Mouse (Mus musculus): Measurements from ENCODE around the gene Kcnn1.

Kcnn1 gene

GRCm38 (mm10) chr8:70843214-70843773 is 19.8 kb downstream of the Kcnn1 start:
- TF ChIP-seq GATA4 (IDR thresholded peaks at IDR 0.05; ENCODE audit: insufficient replicate concordance, low read length), result no peak

- no peak for TF ChIP-seq GATA4 (IDR thresholded peaks at IDR 0.05; ENCODE audit: insufficient replicate concordance, low read length)
Measured at GRCm38 (mm10) chr8:70842484-70842883, 20.6 kb downstream of the Kcnn1 start.

DNA sequence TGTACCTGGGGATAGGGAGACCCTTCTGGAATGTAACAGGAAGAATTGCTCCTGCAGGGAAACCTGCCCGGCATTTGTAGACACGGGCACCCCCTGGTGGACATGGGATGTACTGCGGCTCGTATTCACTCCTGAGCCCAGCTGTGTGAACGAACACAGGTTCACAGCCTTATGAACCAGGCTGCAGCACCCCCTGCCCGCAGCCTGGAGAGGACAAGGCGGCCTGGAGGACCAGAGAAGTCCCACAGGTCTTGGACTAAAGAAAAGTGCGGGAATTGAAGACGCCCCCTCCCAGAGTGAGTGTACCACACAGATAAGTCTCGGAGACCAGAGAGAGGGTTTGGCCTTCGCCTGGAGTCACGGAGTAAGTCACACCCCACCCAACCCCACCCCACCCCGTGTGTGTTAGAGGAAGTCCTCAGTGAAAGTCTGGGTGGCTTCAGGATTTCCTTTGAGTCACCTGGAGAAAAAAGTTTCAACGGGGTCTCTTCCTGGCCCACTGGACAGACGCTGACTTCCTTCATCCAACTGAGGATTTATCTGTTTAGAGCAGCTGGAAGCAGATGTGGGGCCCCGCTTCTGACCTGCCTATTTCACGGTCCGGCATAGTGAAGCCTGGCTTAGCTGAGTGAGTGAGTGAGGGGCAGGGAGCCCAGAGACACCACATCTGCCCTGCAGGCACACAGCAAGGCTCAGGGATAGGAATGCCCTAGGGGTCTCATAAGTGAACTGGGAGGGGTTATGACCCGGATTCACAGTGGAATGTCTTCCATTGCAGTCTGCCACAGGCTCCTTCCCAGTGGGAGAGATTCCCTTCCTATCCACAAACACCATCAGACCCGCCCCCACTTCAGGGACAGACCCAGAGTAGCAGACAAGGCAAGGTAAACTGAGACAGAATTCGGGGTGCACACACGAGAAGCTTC is 21.6 kb downstream of the Kcnn1 start:
- TF ChIP-seq GATA4 (IDR thresholded peaks at IDR 0.05; ENCODE audit: insufficient replicate concordance, low read length), result no peak

DNA sequence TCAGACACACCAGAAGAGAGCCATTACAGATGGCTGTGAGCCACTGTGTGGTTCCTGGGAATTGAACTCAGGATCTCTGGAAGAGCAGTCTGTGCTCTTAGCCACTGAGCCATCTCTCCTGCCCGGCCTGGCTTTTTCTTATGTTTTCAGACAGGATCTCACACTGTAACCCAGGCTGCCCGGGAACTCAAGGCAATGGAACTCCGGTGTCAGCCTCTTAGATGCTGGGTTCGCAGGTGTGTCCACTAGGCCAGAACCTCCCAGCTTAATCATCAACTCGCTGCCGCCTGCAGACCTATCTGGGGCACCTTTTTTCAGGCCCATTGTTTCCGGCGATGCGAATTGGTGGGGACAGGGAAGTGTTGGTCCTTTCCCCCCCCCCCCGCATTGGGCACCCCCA is 22.5 kb downstream of the Kcnn1 start:
- no peak for TF ChIP-seq GATA4 (IDR thresholded peaks at IDR 0.05; ENCODE audit: insufficient replicate concordance, low read length)

- TF ChIP-seq GATA4 (IDR thresholded peaks at IDR 0.05; ENCODE audit: insufficient replicate concordance, low read length), result no peak; the same call in 1 of the 2 replicates
Measured at GRCm38 (mm10) chr8:70839408-70840351, 23.4 kb downstream of the Kcnn1 start, which contains the start of gene Arrdc2. Gene Arrdc2, minus strand, starts transcription at chr8:70839720.

DNA sequence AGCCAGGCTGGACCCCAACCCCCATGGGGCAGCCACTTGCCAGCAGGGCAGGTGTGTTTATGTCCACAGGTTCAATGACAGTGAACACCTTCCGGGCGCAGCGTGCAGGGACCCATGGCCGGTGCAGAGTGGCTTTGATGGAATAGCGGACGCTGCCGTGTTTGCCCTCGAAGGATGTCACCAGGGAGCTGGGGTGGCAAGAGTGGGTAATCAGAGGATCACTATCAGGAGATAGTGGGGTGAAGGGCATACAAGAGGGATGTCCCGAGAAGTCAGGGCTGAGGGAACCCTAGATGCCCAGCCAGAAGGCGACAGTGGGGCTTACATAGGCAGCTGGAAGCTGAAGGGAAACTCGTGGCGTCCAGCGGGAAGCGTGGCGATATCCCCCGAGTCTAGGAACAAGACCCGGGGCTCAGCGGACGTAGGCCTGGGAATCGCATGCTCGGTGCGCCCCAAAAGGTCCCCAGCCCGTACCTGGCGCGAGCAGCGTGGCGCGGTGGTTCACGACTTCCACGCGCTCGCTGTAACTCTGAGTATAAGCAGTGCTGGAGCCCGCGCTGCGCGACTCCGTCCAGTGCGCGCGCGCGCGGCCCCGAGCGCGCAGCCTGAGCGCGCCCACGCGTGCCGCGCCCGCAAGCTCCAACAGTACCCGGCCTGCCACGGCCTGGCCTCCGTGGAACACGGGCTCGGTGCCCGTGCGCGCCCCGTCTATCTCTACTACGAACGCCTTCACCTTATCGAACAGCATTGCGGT is 24.2 kb downstream of the Kcnn1 start:
- TF ChIP-seq GATA4 (IDR thresholded peaks at IDR 0.05; ENCODE audit: insufficient replicate concordance, low read length), result no peak

GRCm38 (mm10) chr8:70836666-70837065 is 26.4 kb downstream of the Kcnn1 start:
- no peak for TF ChIP-seq GATA4 (IDR thresholded peaks at IDR 0.05; ENCODE audit: insufficient replicate concordance, low read length)

DNA sequence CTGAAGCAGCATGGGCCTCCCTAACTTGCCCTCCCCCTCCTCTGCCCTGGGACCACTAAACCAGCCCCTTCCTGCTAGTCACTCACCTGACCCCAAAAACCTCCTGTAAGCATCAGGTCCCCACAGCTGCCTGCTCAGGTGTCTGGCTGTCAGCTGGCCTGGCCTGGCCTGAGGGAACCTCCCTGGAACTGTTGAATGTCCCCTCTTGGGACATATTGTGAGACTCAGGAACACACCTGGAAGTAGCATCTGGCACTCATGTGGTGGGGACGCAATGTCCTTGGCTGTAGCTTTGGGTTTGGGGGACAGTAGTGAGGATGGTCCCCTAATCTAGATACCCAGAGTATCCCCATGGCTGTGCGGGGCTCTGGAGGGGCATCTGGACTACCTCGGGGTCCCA is 29.0 kb downstream of the Kcnn1 start:
- no peak for TF ChIP-seq GATA4 (IDR thresholded peaks at IDR 0.05; ENCODE audit: insufficient replicate concordance, low read length)

DNA sequence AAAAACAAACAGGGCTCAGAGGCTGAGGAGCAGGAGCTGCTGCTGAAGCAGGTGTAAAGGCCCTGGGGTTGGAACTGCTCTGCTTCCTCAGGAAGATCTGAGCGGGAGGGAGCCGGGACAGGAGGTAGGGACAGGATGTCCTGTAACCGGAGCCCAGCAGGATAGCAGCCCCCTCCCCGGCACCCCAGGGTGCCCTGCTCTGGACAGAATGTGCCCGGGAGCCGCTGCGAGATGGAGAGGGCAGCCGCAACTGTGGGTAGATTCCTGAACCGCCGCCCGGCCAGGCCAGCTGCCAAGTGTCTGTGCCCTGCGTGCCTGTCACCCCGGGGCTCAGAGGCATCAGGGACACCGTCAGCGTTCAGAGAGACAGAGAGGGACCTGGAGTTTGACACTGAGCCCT is 29.5 kb downstream of the Kcnn1 start:
- TF ChIP-seq GATA4 (IDR thresholded peaks at IDR 0.05; ENCODE audit: insufficient replicate concordance, low read length), result peak; percentile 44; the same call in 1 of the 2 replicates

DNA sequence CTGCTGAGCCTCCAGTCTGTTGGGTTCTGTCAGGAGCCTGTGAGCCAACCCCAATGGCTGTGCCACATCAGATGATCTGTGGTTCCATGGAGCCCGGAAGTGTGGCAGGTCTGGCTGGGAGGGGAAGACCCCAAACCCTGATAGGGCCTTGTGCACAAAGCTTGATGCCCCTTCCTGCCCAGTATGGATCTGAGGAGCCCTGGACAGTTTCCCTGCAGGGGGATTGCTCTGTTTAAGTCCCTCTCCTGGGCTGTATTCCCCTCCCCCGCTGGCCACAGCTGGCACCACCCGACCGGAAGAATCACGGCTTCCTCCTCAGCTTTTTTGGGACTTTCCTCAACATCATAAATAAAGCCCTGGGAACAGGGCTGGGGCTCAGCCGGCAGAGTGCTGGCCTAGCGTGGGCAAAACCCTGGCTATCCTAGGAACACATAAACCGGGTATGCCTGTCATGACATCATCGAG is 30.0 kb downstream of the Kcnn1 start:
- no peak for TF ChIP-seq GATA4 (IDR thresholded peaks at IDR 0.05; ENCODE audit: insufficient replicate concordance, low read length)

DNA sequence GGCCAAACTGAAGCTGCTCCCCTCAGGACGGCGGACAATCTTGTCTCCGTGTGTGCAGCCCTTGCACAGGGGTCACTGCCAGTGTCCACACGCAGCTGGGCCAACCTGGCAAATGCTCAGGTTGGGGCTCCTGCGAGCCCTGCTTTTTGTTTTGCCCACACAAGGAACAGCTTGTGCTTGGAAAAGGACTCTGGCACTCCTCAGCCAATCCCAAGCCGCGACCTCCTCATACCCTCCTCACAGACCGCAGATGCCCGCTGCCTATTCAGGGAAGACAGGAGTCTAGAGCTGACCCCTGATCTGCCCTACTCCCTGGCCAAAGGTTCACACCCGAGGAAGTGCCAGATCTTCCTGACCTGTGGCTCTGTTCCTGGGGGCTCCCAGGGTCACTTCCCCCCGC is 30.7 kb downstream of the Kcnn1 start:
- TF ChIP-seq GATA4 (IDR thresholded peaks at IDR 0.05; ENCODE audit: insufficient replicate concordance, low read length), result no peak

DNA sequence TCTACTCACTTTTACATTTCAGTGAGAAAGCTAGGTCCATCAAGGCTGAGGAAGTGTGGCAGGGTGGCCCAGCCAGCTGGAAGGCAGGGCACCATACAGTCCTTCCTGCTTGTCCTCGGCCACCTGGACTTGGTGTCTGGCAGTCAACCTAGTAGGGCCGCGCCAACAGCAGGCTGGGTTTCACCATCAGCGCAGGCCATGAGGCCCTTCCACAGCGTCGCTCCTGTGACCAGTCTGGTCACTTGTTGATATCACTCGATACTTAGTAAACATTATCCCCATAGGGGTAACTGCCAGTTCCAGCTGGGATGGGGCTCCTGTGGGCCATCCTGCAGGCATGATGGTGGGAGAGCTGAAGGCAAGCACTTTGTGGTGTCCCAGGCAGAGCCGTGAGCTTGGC is 31.5 kb downstream of the Kcnn1 start:
- TF ChIP-seq GATA4 (IDR thresholded peaks at IDR 0.05; ENCODE audit: insufficient replicate concordance, low read length), result no peak

DNA sequence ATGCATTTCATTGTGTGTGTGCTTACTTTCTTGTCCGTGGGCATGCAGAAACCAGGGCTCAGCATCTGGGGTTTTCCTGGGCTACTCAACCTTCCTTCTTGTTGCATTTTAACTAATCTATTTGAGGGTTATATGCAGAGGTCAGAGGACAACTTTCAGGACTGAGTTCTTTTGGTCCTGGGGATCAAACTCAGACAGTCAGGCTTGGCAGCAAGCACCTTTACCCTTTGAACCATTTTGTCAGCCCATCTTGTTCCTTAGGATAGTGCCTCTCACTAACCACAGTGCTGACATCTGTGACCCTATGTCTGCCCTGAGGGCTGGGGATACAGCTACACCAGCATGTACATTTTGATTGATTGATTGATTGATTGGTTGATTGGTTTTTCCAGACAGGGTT is 35.3 kb downstream of the Kcnn1 start:
- no peak for TF ChIP-seq GATA4 (IDR thresholded peaks at IDR 0.05; ENCODE audit: insufficient replicate concordance, low read length)

- TF ChIP-seq GATA4 (IDR thresholded peaks at IDR 0.05; ENCODE audit: insufficient replicate concordance, low read length), result no peak
Measured at GRCm38 (mm10) chr8:70827010-70827409, 36.0 kb downstream of the Kcnn1 start.
